Mouse (Mus musculus): ENCODE measurements around the gene Slc25a21. TPM values are rescaled to one million over a fixed set of nuclear protein-coding genes. Genes with fewer than 3 reads are reported as not detected.

Gene Slc25a21
- polyA plus RNA-seq, 1 experiment from 2014 or later: 40.5 TPM

DNA sequence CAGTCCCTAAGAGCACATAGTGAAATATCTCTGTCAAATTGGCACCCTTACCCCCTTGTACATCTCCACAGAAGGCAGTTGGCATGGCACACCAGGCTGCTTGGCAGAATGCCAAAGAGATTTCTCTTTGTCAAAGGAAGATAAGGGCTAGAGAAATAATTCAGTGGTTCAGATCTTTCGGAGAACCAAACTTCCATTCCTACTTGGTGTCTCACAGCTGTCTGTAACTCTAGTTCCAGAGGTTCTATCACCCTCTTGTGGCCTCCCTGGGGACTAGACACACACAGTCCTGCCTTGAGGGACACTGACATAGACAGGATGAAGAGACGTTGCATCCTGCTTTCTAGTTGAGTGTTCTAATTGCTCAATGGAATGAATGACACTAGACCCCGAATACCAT is 2.7 kb downstream of the Slc25a21 start:
- WGBS: 24% methylated on average over 3 of the region's 3 CpGs
- ATAC-seq (replicated peaks; ENCODE audit: low FRiP score): peak; percentile 74

DNA sequence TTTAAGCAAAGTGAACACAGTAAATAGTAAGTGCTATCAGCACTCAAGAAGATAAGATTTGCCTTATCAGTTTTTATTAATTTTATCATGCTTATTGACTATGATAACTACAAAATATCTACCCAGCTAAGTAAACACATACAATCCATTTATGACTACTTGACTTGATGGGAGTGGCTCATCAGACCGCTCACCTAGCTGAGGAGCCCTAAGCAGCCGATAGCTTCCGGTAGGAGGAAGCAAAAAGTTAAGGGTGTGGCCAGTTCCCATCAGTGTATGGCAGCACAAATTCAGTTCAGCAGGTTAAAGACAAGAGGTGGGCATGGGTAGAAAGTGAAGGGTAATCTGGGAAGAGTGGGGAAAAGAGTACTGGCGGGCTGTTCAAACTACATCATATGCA is 10.2 kb downstream of the Slc25a21 start:
- no peak overlapping the region for H3K4me2 ChIP-seq
- no peaks in the 10 kb centered on the region for H3K36me3 ChIP-seq (ENCODE audit: control insufficient read depth, insufficient read depth, low read length)
- no peaks in the 10 kb centered on the region for H3K27me3 ChIP-seq (replicated peaks; ENCODE audit: control insufficient read depth, insufficient read depth, low read length)
- peaks cover 5% of the 10 kb centered on the region for H3K4me1 ChIP-seq (replicated peaks; ENCODE audit: control insufficient read depth, insufficient read depth, low read length)
- no peak overlapping the region for H3K9ac ChIP-seq (ENCODE audit: low read depth, low read length)
- no peak for DNase-seq (ENCODE audit: low spot score)
- WGBS: 80% methylated on average over 4 of the region's 4 CpGs
- H3K27ac ChIP-seq (ENCODE audit: low read depth, low read length): no peak overlapping the region
- H3K4me3 ChIP-seq (ENCODE audit: low read depth, low read length): no peak overlapping the region
- no peak for ATAC-seq (replicated peaks; ENCODE audit: low FRiP score)
- no peaks in the 10 kb centered on the region for H3K9me3 ChIP-seq (ENCODE audit: control insufficient read depth, low read length)

More for the DNA sequence above, 2.7 kb downstream of the Slc25a21 start:
- Histone ChIP-seq H3K4me2 (peak overlapping the region; percentile 53), H3K4me3 (ENCODE audit: low read depth, low read length) (peak overlapping the region; percentile 20; the same call in 1 of the 2 replicates), H3K9me3 (ENCODE audit: control insufficient read depth, low read length) (no peaks in the 10 kb centered on the region), H3K27ac (ENCODE audit: low read depth, low read length) (no peak overlapping the region), H3K36me3 (ENCODE audit: control insufficient read depth, insufficient read depth, low read length) (no peaks in the 10 kb centered on the region), H3K4me1 (replicated peaks; ENCODE audit: control insufficient read depth, insufficient read depth, low read length) (peaks cover 6% of the 10 kb centered on the region), H3K27me3 (replicated peaks; ENCODE audit: control insufficient read depth, insufficient read depth, low read length) (no peaks in the 10 kb centered on the region), H3K9ac (ENCODE audit: low read depth, low read length) (0 out of 2 replicates have a peak overlapping the region, but pooled peaks have one; percentile 48)
- DNase-seq (ENCODE audit: low spot score): peak; percentile 40

DNA sequence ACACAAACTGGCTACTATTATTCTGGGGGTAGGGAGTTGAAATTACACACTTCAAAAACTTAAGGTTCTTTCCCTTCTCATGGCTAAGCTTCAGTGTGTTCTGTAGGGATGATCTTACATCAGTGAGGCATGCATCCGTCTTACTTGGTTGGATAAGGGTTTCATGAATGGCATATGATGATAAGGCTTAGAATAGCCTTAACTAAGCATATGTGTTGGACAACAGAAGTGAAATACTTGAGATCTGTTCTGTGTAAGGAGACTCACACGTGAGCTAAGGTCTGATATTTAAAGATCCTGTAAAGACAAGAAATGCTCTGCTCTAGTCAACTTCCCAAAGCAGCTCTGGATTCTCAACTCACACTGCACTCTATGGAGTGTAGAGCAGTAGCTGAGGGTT is 11.1 kb downstream of the Slc25a21 start:
- no peaks in the 10 kb centered on the region for H3K27me3 ChIP-seq (replicated peaks; ENCODE audit: control insufficient read depth, insufficient read depth, low read length)
- 49% methylated on average over 2 of the region's 2 CpGs for WGBS
- H3K27ac ChIP-seq (ENCODE audit: low read depth, low read length): no peak overlapping the region; the same call in 1 of the 2 replicates
- H3K4me2 ChIP-seq: peak overlapping the region; percentile 29; the same call in 1 of the 2 replicates
- H3K4me3 ChIP-seq (ENCODE audit: low read depth, low read length): no peak overlapping the region
- DNase-seq (ENCODE audit: low spot score): no peak
- no peaks in the 10 kb centered on the region for H3K36me3 ChIP-seq (ENCODE audit: control insufficient read depth, insufficient read depth, low read length)
- H3K4me1 ChIP-seq (replicated peaks; ENCODE audit: control insufficient read depth, insufficient read depth, low read length): peaks cover 5% of the 10 kb centered on the region
- H3K9me3 ChIP-seq (ENCODE audit: control insufficient read depth, low read length): no peaks in the 10 kb centered on the region
- peak; percentile 81 for ATAC-seq (replicated peaks; ENCODE audit: low FRiP score)
- H3K9ac ChIP-seq (ENCODE audit: low read depth, low read length): no peak overlapping the region

DNA sequence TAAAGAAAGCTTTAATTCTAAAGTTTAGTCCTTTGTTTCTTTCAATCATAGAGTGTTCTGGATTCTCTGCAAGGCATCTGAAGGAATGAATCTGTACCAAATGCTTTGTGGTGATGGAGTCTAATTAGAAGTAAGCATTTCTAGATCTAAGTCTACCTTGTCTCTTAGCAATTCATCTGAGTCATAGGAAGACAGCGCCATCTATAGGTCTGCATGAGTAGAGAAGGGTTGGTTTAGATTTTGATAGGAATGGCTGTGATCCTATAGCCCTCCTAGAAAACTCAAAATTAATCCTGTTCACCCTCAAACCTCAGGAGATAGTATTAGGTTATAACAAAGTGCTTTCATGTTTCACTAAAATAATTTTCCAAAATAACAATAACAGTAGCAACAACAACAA is 11.8 kb downstream of the Slc25a21 start:
- Histone ChIP-seq H3K27me3 (replicated peaks; ENCODE audit: control insufficient read depth, insufficient read depth, low read length) (no peaks in the 10 kb centered on the region), H3K4me3 (ENCODE audit: low read depth, low read length) (no peak overlapping the region), H3K36me3 (ENCODE audit: control insufficient read depth, insufficient read depth, low read length) (no peaks in the 10 kb centered on the region), H3K27ac (ENCODE audit: low read depth, low read length) (no peak overlapping the region), H3K4me2 (no peak overlapping the region), H3K9ac (ENCODE audit: low read depth, low read length) (no peak overlapping the region), H3K4me1 (replicated peaks; ENCODE audit: control insufficient read depth, insufficient read depth, low read length) (peaks cover 5% of the 10 kb centered on the region), H3K9me3 (ENCODE audit: control insufficient read depth, low read length) (no peaks in the 10 kb centered on the region)
- ATAC-seq (replicated peaks; ENCODE audit: low FRiP score) (peak; percentile 51; the same call in 1 of the 2 replicates), DNase-seq (ENCODE audit: low spot score) (no peak)
- WGBS: 0% methylated on average over 1 of the region's 1 CpGs

DNA sequence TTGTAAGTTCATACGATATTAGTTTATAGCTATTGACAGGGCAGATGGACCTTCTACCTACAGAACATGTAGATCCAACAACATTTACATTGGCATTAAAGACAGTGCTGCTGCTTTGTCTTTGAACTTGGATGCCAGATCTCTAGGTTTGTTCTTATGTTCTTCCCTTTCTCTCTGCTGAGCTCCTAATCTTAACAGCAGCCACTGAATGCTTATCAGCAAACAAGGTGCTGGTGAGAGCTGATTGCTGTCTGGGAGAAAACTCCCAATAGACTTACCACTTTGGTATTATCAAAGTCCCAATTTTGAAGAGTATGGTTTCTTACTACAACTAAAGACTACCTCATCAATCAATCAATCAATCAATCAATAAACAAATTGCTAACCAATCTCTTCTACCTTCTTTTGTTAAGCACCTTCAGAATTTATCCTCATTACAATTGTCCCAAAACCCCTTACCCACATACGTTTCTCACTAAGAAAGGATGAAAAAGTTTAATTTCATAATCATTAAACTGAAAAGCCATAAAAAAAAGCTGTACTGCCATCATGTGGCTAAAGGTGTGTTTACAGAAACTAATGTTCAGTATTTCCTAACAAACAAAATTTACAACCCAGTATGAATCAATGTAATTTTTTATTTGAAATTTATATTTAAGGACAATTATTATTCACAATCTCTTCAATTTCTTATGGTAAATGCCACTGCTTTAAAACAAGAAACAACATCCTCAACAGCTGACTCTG is 12.7 kb downstream of the Slc25a21 start:
- Histone ChIP-seq H3K4me1 (replicated peaks; ENCODE audit: control insufficient read depth, insufficient read depth, low read length) (peaks cover 8% of the 10 kb centered on the region), H3K9me3 (ENCODE audit: control insufficient read depth, low read length) (no peaks in the 10 kb centered on the region), H3K27me3 (replicated peaks; ENCODE audit: control insufficient read depth, insufficient read depth, low read length) (no peaks in the 10 kb centered on the region), H3K27ac (ENCODE audit: low read depth, low read length) (no peak overlapping the region), H3K4me3 (ENCODE audit: low read depth, low read length) (no peak overlapping the region), H3K9ac (ENCODE audit: low read depth, low read length) (no peak overlapping the region), H3K36me3 (ENCODE audit: control insufficient read depth, insufficient read depth, low read length) (no peaks in the 10 kb centered on the region), H3K4me2 (peak overlapping the region; percentile 35)
- 42% methylated on average over 2 of the region's 2 CpGs for WGBS
- ATAC-seq (replicated peaks; ENCODE audit: low FRiP score) (peak; percentile 82), DNase-seq (ENCODE audit: low spot score) (no peak)

DNA sequence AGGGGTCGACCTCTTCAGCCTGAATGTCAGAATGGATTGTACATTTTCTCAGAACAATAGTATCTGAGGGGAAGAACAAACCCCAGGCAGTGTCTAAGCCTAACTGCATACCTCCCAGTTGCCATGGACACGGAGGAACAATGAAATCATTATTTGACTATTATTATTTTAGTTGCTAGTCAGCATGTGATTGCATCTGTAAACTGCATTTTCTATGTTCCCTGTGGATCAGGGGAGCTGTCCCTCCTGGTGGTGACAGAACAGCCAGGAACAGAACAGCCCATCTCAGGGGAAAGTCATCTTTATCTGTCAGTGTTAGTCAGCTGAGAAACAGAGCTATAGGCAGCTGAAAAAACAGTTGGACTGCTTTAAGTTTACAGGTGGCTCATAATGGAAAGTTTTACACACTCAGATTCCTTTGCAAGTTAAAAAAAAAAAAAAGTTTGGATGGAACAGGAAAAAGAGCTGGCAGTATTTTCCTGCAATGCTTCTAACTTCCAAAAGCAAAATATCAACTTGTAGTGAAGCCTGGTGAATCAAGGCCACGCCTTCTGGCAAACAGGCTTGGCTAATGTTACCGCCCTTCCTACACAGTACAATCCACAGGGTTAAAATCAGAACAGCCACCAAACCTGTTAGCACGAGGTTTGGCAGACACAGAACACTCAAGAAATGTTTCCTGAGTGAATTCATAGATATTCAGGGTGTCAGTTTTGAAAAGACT is 17.6 kb downstream of the Slc25a21 start:
- no peak overlapping the region for H3K27ac ChIP-seq (ENCODE audit: low read depth, low read length)
- H3K4me3 ChIP-seq (ENCODE audit: low read depth, low read length): no peak overlapping the region
- H3K9me3 ChIP-seq (ENCODE audit: control insufficient read depth, low read length): no peaks in the 10 kb centered on the region
- DNase-seq (ENCODE audit: low spot score) (no peak), ATAC-seq (replicated peaks; ENCODE audit: low FRiP score) (no peak)
- peaks cover 8% of the 10 kb centered on the region for H3K4me1 ChIP-seq (replicated peaks; ENCODE audit: control insufficient read depth, insufficient read depth, low read length)
- no peak overlapping the region for H3K4me2 ChIP-seq
- 57% methylated on average over 5 of the region's 5 CpGs for WGBS
- H3K36me3 ChIP-seq (ENCODE audit: control insufficient read depth, insufficient read depth, low read length): no peaks in the 10 kb centered on the region
- H3K9ac ChIP-seq (ENCODE audit: low read depth, low read length): no peak overlapping the region
- no peaks in the 10 kb centered on the region for H3K27me3 ChIP-seq (replicated peaks; ENCODE audit: control insufficient read depth, insufficient read depth, low read length)

DNA sequence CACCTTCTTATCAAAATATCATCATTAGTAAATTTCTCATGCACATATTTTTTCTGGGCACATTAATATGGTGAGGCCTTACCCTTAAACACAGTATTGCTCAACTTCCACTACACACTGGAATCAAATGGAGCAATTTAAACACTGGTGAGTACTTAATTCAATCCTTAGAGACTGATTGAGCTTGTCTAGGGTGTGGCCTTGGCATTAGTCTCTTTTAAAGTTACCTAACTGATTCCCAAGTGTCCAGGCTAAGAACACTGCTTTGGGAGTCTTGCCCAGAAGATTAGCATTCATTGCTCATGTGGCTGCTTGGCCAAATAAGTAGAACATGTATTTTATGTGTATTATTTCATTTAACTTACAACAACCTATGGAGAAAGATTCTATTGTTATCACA is 18.5 kb downstream of the Slc25a21 start:
- Histone ChIP-seq H3K4me1 (replicated peaks; ENCODE audit: control insufficient read depth, insufficient read depth, low read length) (peaks cover 4% of the 10 kb centered on the region), H3K9ac (ENCODE audit: low read depth, low read length) (no peak overlapping the region), H3K9me3 (ENCODE audit: control insufficient read depth, low read length) (no peaks in the 10 kb centered on the region), H3K27ac (ENCODE audit: low read depth, low read length) (no peak overlapping the region), H3K27me3 (replicated peaks; ENCODE audit: control insufficient read depth, insufficient read depth, low read length) (no peaks in the 10 kb centered on the region), H3K4me2 (no peak overlapping the region), H3K36me3 (ENCODE audit: control insufficient read depth, insufficient read depth, low read length) (no peaks in the 10 kb centered on the region), H3K4me3 (ENCODE audit: low read depth, low read length) (no peak overlapping the region)
- DNase-seq (ENCODE audit: low spot score) (no peak), ATAC-seq (replicated peaks; ENCODE audit: low FRiP score) (no peak)

DNA sequence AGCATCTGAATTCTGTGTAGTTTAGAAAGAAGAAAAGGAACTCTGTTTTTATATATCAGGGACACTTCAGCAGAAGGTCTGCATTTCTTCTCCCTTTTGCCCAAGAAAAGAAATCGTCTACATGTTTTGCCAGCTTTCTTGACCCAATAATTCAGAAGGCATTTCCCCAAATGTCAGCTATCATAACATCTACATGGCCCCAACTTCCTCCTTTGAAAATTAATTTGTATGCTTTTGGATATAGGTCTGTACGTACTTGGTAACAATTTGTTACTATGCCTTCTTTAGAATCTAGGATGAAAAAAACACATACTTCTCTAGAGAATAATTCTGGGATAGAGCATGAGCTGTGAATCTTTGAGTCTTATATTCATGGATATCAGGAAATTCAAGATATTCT is 34.0 kb downstream of the Slc25a21 start:
- ATAC-seq (replicated peaks; ENCODE audit: low FRiP score) (no peak), DNase-seq (ENCODE audit: low spot score) (no peak)
- Histone ChIP-seq H3K4me1 (replicated peaks; ENCODE audit: control insufficient read depth, insufficient read depth, low read length) (no peaks in the 10 kb centered on the region), H3K4me3 (ENCODE audit: low read depth, low read length) (no peak overlapping the region), H3K36me3 (ENCODE audit: control insufficient read depth, insufficient read depth, low read length) (no peaks in the 10 kb centered on the region), H3K9ac (ENCODE audit: low read depth, low read length) (no peak overlapping the region), H3K27me3 (replicated peaks; ENCODE audit: control insufficient read depth, insufficient read depth, low read length) (no peaks in the 10 kb centered on the region), H3K27ac (ENCODE audit: low read depth, low read length) (no peak overlapping the region), H3K9me3 (ENCODE audit: control insufficient read depth, low read length) (no peaks in the 10 kb centered on the region), H3K4me2 (no peak overlapping the region)
- 79% methylated on average over 2 of the region's 2 CpGs for WGBS

DNA sequence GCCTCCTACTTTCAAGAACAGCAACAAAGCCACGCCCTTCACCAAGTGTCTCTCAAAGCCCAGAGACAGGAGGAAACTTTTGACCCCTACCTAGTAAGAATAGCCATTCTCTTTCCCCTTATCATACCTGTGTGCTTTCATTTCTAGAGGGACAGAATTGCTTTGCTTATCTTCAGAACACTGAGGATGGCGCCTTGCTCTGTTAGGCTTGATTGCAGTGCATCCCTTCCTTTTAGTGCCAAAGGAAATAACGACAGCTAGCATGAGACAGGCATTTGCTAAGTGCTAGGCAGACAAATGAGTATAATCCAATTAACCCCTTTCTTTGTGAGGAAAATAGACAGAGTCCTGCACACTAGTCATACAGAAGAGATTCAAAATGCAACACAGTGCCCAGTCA is 34.4 kb downstream of the Slc25a21 start:
- 55% methylated on average over 3 of the region's 3 CpGs for WGBS
- DNase-seq (ENCODE audit: low spot score) (no peak), ATAC-seq (replicated peaks; ENCODE audit: low FRiP score) (no peak)
- Histone ChIP-seq H3K9me3 (ENCODE audit: control insufficient read depth, low read length) (no peaks in the 10 kb centered on the region), H3K4me2 (no peak overlapping the region), H3K36me3 (ENCODE audit: control insufficient read depth, insufficient read depth, low read length) (no peaks in the 10 kb centered on the region), H3K4me1 (replicated peaks; ENCODE audit: control insufficient read depth, insufficient read depth, low read length) (no peaks in the 10 kb centered on the region), H3K4me3 (ENCODE audit: low read depth, low read length) (no peak overlapping the region), H3K27me3 (replicated peaks; ENCODE audit: control insufficient read depth, insufficient read depth, low read length) (no peaks in the 10 kb centered on the region), H3K9ac (ENCODE audit: low read depth, low read length) (no peak overlapping the region), H3K27ac (ENCODE audit: low read depth, low read length) (no peak overlapping the region)

Measured in liver, embryonic 11.5 days (tissue).